Mouse (Mus musculus): ENCODE measurements around the gene Large2. TPM values are rescaled to one million over a fixed set of nuclear protein-coding genes. Genes with fewer than 3 reads are reported as not detected.
A peak's percentile ranks its signal among the peaks of the same experiment; 100 is the strongest.
"Not testable (repeated sequence)": the region's sequence is repeated elsewhere in the genome, so short reads cannot be mapped to it uniquely, and the experiment has no call there.

Gene Large2
- total and polyA plus RNA-seq, 3 experiments = 0.84 TPM; not detected in 2

- intact Hi-C loops (cut with DNase I) = no loop called here
- Histone ChIP-seq H3K36me3 (ENCODE audit: control insufficient read depth, insufficient read depth, low read length) (no peaks in the 10 kb centered on the region), H3K9ac (ENCODE audit: low read depth, low read length) (no peak overlapping the region), H3K4me3 (no peak overlapping the region), H3K79me2 (replicated peaks; ENCODE audit: control insufficient read depth, insufficient read depth, low read length) (no peaks in the 10 kb centered on the region), H3K4me1 (ENCODE audit: control insufficient read depth, insufficient read depth, low read length) (peaks cover 2% of the 10 kb centered on the region; the same call in 1 of the 2 replicates), H3K27me3 (ENCODE audit: control insufficient read depth, insufficient read depth, low read length) (0 out of 2 replicates have a peak, but pooled peaks cover 1% of the 10 kb centered on the region), H3K27ac (no peak overlapping the region)
- TF ChIP-seq CTCF (IDR thresholded peaks at IDR 0.05) = no peak
- TF ChIP-seq EP300 (IDR thresholded peaks at IDR 0.05; ENCODE audit: insufficient read depth, low read depth, low read length) = no peak
- TF ChIP-seq POLR2A (IDR thresholded peaks at IDR 0.05; ENCODE audit: insufficient read depth, low read depth, low read length) = no peak
- WGBS = 71% methylated on average over 4 of the region's 4 CpGs
- DNase-seq = no peak
These were observed 28.1 kb upstream of the Large2 start for GRCm38 (mm10) chr2:92402591-92403326.

- H3K27ac ChIP-seq = no peak within 1 kb of the TSS
- peak within 1 kb of the TSS; percentile 33 for H3K4me3 ChIP-seq
- peaks cover 2% of the 10 kb centered on the region; the same call in 1 of the 2 replicates for H3K4me1 ChIP-seq (ENCODE audit: control insufficient read depth, insufficient read depth, low read length)
- H3K79me2 ChIP-seq (replicated peaks; ENCODE audit: control insufficient read depth, insufficient read depth, low read length) = no peaks in the 10 kb centered on the region
- DNase-seq = no peak
- 7% methylated on average over 54 of the region's 59 CpGs for WGBS
- H3K9ac ChIP-seq (ENCODE audit: low read depth, low read length) = peak within 1 kb of the TSS; percentile 59; the same call in 1 of the 2 replicates
- H3K36me3 ChIP-seq (ENCODE audit: control insufficient read depth, insufficient read depth, low read length) = no peaks in the 10 kb centered on the region
- intact Hi-C loops (cut with DNase I) = no loop called here
- no peak for TF ChIP-seq POLR2A (IDR thresholded peaks at IDR 0.05; ENCODE audit: insufficient read depth, low read depth, low read length)
- TF ChIP-seq CTCF (IDR thresholded peaks at IDR 0.05) = no peak
- TF ChIP-seq EP300 (IDR thresholded peaks at IDR 0.05; ENCODE audit: insufficient read depth, low read depth, low read length) = no peak
- 0 out of 2 replicates have a peak, but pooled peaks cover 1% of the 10 kb centered on the region for H3K27me3 ChIP-seq (ENCODE audit: control insufficient read depth, insufficient read depth, low read length)
These were observed 26.5 kb upstream of the Large2 start, which contains the start of gene Mapk8ip1 for GRCm38 (mm10) chr2:92401091-92401561. Gene Mapk8ip1, minus strand, starts transcription at chr2:92401263.

GRCm38 (mm10) chr2:92400682-92401081 is 26.0 kb upstream of the Large2 start:
- intact Hi-C loops (cut with DNase I) = no loop called here
- 9% methylated on average over 22 of the region's 22 CpGs for WGBS
- Histone ChIP-seq H3K27ac (no peak overlapping the region), H3K4me3 (peak overlapping the region; percentile 33), H3K9ac (ENCODE audit: low read depth, low read length) (peak overlapping the region; percentile 59; the same call in 1 of the 2 replicates), H3K79me2 (replicated peaks; ENCODE audit: control insufficient read depth, insufficient read depth, low read length) (no peaks in the 10 kb centered on the region), H3K4me1 (ENCODE audit: control insufficient read depth, insufficient read depth, low read length) (peaks cover 2% of the 10 kb centered on the region; the same call in 1 of the 2 replicates), H3K36me3 (ENCODE audit: control insufficient read depth, insufficient read depth, low read length) (no peaks in the 10 kb centered on the region), H3K27me3 (ENCODE audit: control insufficient read depth, insufficient read depth, low read length) (0 out of 2 replicates have a peak, but pooled peaks cover 1% of the 10 kb centered on the region)
- no peak for TF ChIP-seq CTCF (IDR thresholded peaks at IDR 0.05)
- no peak for TF ChIP-seq EP300 (IDR thresholded peaks at IDR 0.05; ENCODE audit: insufficient read depth, low read depth, low read length)
- TF ChIP-seq POLR2A (IDR thresholded peaks at IDR 0.05; ENCODE audit: insufficient read depth, low read depth, low read length) = no peak
- no peak for DNase-seq

DNA sequence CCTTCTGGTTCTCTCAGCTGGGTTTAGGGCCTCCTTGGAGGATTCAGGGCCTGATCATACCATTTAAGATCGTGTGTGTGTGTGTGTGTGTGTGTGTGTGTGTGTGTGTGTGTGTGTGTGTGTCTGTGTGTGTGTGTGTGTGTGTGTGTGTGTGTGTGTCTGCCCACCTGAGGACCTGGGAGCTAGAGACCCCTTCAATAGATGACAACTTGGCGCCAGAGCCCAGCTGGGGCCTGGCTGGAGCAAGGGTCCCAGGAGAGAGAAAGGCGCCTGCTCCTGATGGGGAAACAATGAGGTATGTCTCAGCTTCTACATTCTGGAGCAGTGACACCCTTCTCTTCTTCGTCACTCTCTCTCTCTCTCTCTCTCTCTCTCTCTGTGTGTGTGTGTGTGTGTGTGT is 25.2 kb upstream of the Large2 start:
- H3K79me2 ChIP-seq (replicated peaks; ENCODE audit: control insufficient read depth, insufficient read depth, low read length); H3K9ac ChIP-seq (ENCODE audit: low read depth, low read length); H3K4me1 ChIP-seq (ENCODE audit: control insufficient read depth, insufficient read depth, low read length); intact Hi-C loops (cut with DNase I); DNase-seq; H3K27ac ChIP-seq; H3K27me3 ChIP-seq (ENCODE audit: control insufficient read depth, insufficient read depth, low read length); H3K36me3 ChIP-seq (ENCODE audit: control insufficient read depth, insufficient read depth, low read length); H3K4me3 ChIP-seq: not testable (repeated sequence)
- 91% methylated on average over 4 of the region's 4 CpGs for WGBS

DNA sequence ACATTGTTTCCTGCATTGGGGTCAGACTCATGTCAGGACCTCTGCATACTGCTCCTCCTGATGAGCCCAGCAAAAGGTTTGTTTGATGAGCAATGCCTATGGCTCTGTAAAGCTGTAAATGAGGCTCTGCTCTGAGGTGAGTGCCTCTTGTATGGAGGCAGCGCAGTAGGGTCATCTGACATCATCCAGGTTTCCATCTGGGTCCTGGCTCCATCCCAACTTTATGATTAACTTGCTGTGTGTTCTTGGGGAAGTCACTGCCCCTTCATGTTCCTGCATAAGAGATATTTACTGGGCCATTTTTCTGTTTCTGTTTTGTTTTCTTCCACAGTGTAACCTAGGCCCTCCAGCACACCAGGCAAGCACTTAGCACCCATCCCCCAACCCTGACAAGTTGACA is 22.8 kb upstream of the Large2 start:
- intact Hi-C loops (cut with DNase I) = no loop called here

DNA sequence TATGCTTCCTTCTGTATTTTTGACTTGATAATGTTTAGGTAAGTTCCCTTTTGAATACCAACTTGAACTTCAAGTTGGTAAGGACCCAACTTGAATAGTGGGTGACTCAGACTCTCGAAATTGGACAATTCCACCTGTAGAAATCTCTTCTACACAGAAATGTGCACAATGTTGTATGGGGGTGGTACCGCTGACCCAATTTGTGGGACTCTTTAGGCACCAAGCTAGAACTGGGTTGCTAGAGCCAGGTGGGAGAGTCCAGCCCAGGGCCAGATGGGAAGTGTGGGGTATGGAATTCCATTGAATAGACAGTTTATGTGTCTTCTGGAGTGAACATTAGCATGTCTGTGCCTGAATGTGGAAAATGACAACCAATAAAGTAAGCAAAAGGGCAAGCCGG is 20.9 kb upstream of the Large2 start:
- 85% methylated on average over 3 of the region's 3 CpGs for WGBS
- no peak for TF ChIP-seq EP300 (IDR thresholded peaks at IDR 0.05; ENCODE audit: insufficient read depth, low read depth, low read length)
- no peak for TF ChIP-seq CTCF (IDR thresholded peaks at IDR 0.05)
- TF ChIP-seq POLR2A (IDR thresholded peaks at IDR 0.05; ENCODE audit: insufficient read depth, low read depth, low read length) = no peak
- DNase-seq = no peak
- Histone ChIP-seq H3K27me3 (ENCODE audit: control insufficient read depth, insufficient read depth, low read length) (no peaks in the 10 kb centered on the region), H3K27ac (no peak overlapping the region), H3K79me2 (replicated peaks; ENCODE audit: control insufficient read depth, insufficient read depth, low read length) (no peaks in the 10 kb centered on the region), H3K9ac (ENCODE audit: low read depth, low read length) (no peak overlapping the region), H3K4me1 (ENCODE audit: control insufficient read depth, insufficient read depth, low read length) (no peaks in the 10 kb centered on the region), H3K4me3 (no peak overlapping the region), H3K36me3 (ENCODE audit: control insufficient read depth, insufficient read depth, low read length) (no peaks in the 10 kb centered on the region)
- intact Hi-C loops (cut with DNase I) = no loop called here

More for the DNA sequence above, 22.8 kb upstream of the Large2 start:
- H3K36me3 ChIP-seq (ENCODE audit: control insufficient read depth, insufficient read depth, low read length) = no peaks in the 10 kb centered on the region
- WGBS = 60% methylated on average over 1 of the region's 1 CpGs
- H3K4me1 ChIP-seq (ENCODE audit: control insufficient read depth, insufficient read depth, low read length) = peaks cover 2% of the 10 kb centered on the region; the same call in 1 of the 2 replicates
- no peak overlapping the region for H3K27ac ChIP-seq
- no peak overlapping the region for H3K4me3 ChIP-seq
- no peaks in the 10 kb centered on the region for H3K79me2 ChIP-seq (replicated peaks; ENCODE audit: control insufficient read depth, insufficient read depth, low read length)
- H3K27me3 ChIP-seq (ENCODE audit: control insufficient read depth, insufficient read depth, low read length) = 0 out of 2 replicates have a peak, but pooled peaks cover 1% of the 10 kb centered on the region
- TF ChIP-seq CTCF (IDR thresholded peaks at IDR 0.05) = no peak
- TF ChIP-seq POLR2A (IDR thresholded peaks at IDR 0.05; ENCODE audit: insufficient read depth, low read depth, low read length) = no peak
- no peak for TF ChIP-seq EP300 (IDR thresholded peaks at IDR 0.05; ENCODE audit: insufficient read depth, low read depth, low read length)
- DNase-seq = no peak
- H3K9ac ChIP-seq (ENCODE audit: low read depth, low read length) = no peak overlapping the region

Data from heart, adult 2 months (tissue).